Mouse (Mus musculus) olfactory bulb, adult 2 months (tissue): Measurements from ENCODE around the gene Rcvrn.

Source experiments
- CTCF ChIP-seq: fragments of 200-500 bp; IDR thresholded peaks from 2 replicates; pipeline ENCODE4 v1.5.1; 2012; ENCODE audit warnings: low read depth, mild to moderate bottlenecking, low read length, moderate library complexity; ENCODE audit not compliant: insufficient read depth
- POLR2A ChIP-seq: fragments of 200-500 bp; IDR thresholded peaks from 2 replicates; pipeline ENCODE4 v1.6.1; 2012; ENCODE audit warnings: mild to moderate bottlenecking, low read depth, low read length, moderate library complexity; ENCODE audit not compliant: insufficient read depth

- no peak for TF ChIP-seq CTCF
- no peak for TF ChIP-seq POLR2A
Measured at GRCm38 (mm10) chr11:67734597-67734996, 39.5 kb downstream of the Rcvrn start.
